Mouse (Mus musculus): ENCODE data around the gene Cdc14b. TPM values are rescaled to one million over a fixed set of nuclear protein-coding genes. Genes with fewer than 3 reads are reported as not detected.

Cdc14b gene
- 10 to 100 TPM; 10.7 to 11.6 TPM for polyA plus RNA-seq (2017; shearing (Covaris generic))

- peak; percentile 69 for ATAC-seq
These were observed at the start of gene Cdc14b for GRCm38 (mm10) chr13:64274879-64275753. Gene Cdc14b (minus strand): TSS chr13:64275290.

- ATAC-seq, result no peak
These were observed 47.6 kb upstream of the Cdc14b start for GRCm38 (mm10) chr13:64322561-64323281.

GRCm38 (mm10) chr13:64320334-64320733 lies 45.2 kb upstream of the Cdc14b start:
- no peak for ATAC-seq

- ATAC-seq, result no peak
These were observed 44.7 kb upstream of the Cdc14b start for GRCm38 (mm10) chr13:64319782-64320181.

GRCm38 (mm10) chr13:64318355-64318754 lies 43.3 kb upstream of the Cdc14b start:
- ATAC-seq, result no peak

GRCm38 (mm10) chr13:64315483-64316050 lies 40.5 kb upstream of the Cdc14b start:
- peak; percentile 48 for ATAC-seq

GRCm38 (mm10) chr13:64314041-64314440 lies 39.0 kb upstream of the Cdc14b start:
- ATAC-seq, result no peak

GRCm38 (mm10) chr13:64312916-64313289 lies 37.8 kb upstream of the Cdc14b start:
- peak; percentile 35 for ATAC-seq

GRCm38 (mm10) chr13:64312024-64312915 lies 37.2 kb upstream of the Cdc14b start, which contains the start of gene Aaed1:
Gene Aaed1 (minus strand): TSS chr13:64312710.
- peak; percentile 81 for ATAC-seq

GRCm38 (mm10) chr13:64311266-64311665 lies 36.2 kb upstream of the Cdc14b start:
- no peak for ATAC-seq

- no peak for ATAC-seq
These were observed 35.5 kb upstream of the Cdc14b start for GRCm38 (mm10) chr13:64310585-64310984.

- no peak for ATAC-seq
These were observed 34.8 kb upstream of the Cdc14b start for GRCm38 (mm10) chr13:64309842-64310241.

GRCm38 (mm10) chr13:64309036-64309435 lies 33.9 kb upstream of the Cdc14b start:
- no peak for ATAC-seq

GRCm38 (mm10) chr13:64307508-64307907 lies 32.4 kb upstream of the Cdc14b start:
- no peak for ATAC-seq

GRCm38 (mm10) chr13:64306078-64306477 lies 31.0 kb upstream of the Cdc14b start:
- ATAC-seq, result peak; percentile 90

- peak; percentile 65 for ATAC-seq
These were observed 24.0 kb upstream of the Cdc14b start for GRCm38 (mm10) chr13:64299069-64299468.

- ATAC-seq, result no peak
These were observed 11.7 kb upstream of the Cdc14b start for GRCm38 (mm10) chr13:64286791-64287190.

- no peak for ATAC-seq
These were observed 11.2 kb upstream of the Cdc14b start for GRCm38 (mm10) chr13:64286321-64286720.

GRCm38 (mm10) chr13:64284676-64285075 lies 9.6 kb upstream of the Cdc14b start:
- no peak for ATAC-seq

GRCm38 (mm10) chr13:64280940-64281339 lies 5.8 kb upstream of the Cdc14b start:
- no peak for ATAC-seq

GRCm38 (mm10) chr13:64275754-64276127 lies 651 bp upstream of the Cdc14b start:
- ATAC-seq, result peak; percentile 5

Measured in CD4-positive, CD25-positive, alpha-beta regulatory T cell, adult 4 months (primary cell).